Mouse (Mus musculus): ENCODE results near the gene Actr3. TPM values are rescaled to one million over a fixed set of nuclear protein-coding genes. Genes with fewer than 3 reads are reported as not detected.

Gene Actr3
- polyA plus RNA-seq, 1 experiment = 99.6 TPM

- no peak for DNase-seq (ENCODE audit: low read depth, low spot score)
- 69% methylated on average over 6 of the region's 6 CpGs for WGBS
These were observed 52.9 kb downstream of the Actr3 start for GRCm38 (mm10) chr1:125382622-125383021.

GRCm38 (mm10) chr1:125378889-125379288 is 56.6 kb downstream of the Actr3 start:
- WGBS = 54% methylated on average over 3 of the region's 3 CpGs
- DNase-seq (ENCODE audit: low read depth, low spot score) = no peak

- WGBS = 77% methylated on average over 5 of the region's 5 CpGs
- no peak for DNase-seq (ENCODE audit: low read depth, low spot score)
These were observed 62.7 kb downstream of the Actr3 start for GRCm38 (mm10) chr1:125372855-125373254.

GRCm38 (mm10) chr1:125370779-125371178 is 64.7 kb downstream of the Actr3 start:
- DNase-seq (ENCODE audit: low read depth, low spot score) = peak; percentile 36
- WGBS = 27% methylated on average over 6 of the region's 6 CpGs

- DNase-seq (ENCODE audit: low read depth, low spot score) = no peak
- 88% methylated on average over 4 of the region's 4 CpGs for WGBS
These were observed 70.0 kb downstream of the Actr3 start for GRCm38 (mm10) chr1:125365576-125365975.

- 90% methylated on average over 4 of the region's 4 CpGs for WGBS
- no peak for DNase-seq (ENCODE audit: low read depth, low spot score)
These were observed 84.0 kb downstream of the Actr3 start for GRCm38 (mm10) chr1:125351416-125352037.

GRCm38 (mm10) chr1:125350843-125351242 is 84.7 kb downstream of the Actr3 start:
- 60% methylated on average over 5 of the region's 5 CpGs for WGBS
- DNase-seq (ENCODE audit: low read depth, low spot score) = no peak

- 92% methylated on average over 9 of the region's 9 CpGs for WGBS
- no peak for DNase-seq (ENCODE audit: low read depth, low spot score)
These were observed 89.7 kb downstream of the Actr3 start for GRCm38 (mm10) chr1:125345854-125346253.

- DNase-seq (ENCODE audit: low read depth, low spot score) = no peak
- WGBS = 89% methylated on average over 6 of the region's 6 CpGs
These were observed 90.1 kb downstream of the Actr3 start for GRCm38 (mm10) chr1:125345448-125345847.

GRCm38 (mm10) chr1:125343105-125343504 is 92.4 kb downstream of the Actr3 start:
- WGBS = 87% methylated on average over 2 of the region's 2 CpGs
- DNase-seq (ENCODE audit: low read depth, low spot score) = no peak

Other genes with a start within 250 kb of the Actr3 start
- gene Slc35f5, start 124.9 kb upstream of the Actr3 start, polyA plus RNA-seq (2012; rRNA removed) = 47.2 and 55.5 TPM in 2 replicates
- 9.2 and 32.7 TPM in 2 replicates for gene Gpr39, start 241.3 kb upstream of the Actr3 start, polyA plus RNA-seq (2012; rRNA removed)

All from large intestine, adult 2 months (tissue).